Mouse (Mus musculus) cortical plate, adult 2 months (tissue): Measurements from ENCODE around the gene Grin3a.

ENCODE experiments used
- CTCF ChIP-seq: fragments of 200-500 bp; IDR thresholded peaks from 2 replicates; pipeline ENCODE4 v1.5.1; 2011; ENCODE audit warnings: mild to moderate bottlenecking, control low read depth, low read length; ENCODE audit not compliant: insufficient read depth; ENCODE audit errors: extremely low read depth
- POLR2A ChIP-seq: fragments of 200-500 bp; IDR thresholded peaks from 2 replicates; pipeline ENCODE4 v1.6.1; 2011; ENCODE audit warnings: mild to moderate bottlenecking, low read length, control low read depth; ENCODE audit not compliant: insufficient read depth; ENCODE audit errors: extremely low read depth

GRCm38 (mm10) chr4:49688594-49689288 lies 156.8 kb downstream of the Grin3a start:
- TF ChIP-seq POLR2A = no peak
- peak; percentile 84 for TF ChIP-seq CTCF
